Mouse (Mus musculus) intestine, embryonic 15.5 days (tissue): Measurements from ENCODE around the gene Gli1. TPM values are rescaled to one million over a fixed set of nuclear protein-coding genes. Genes with fewer than 3 reads are reported as not detected.

Experiments
- ATAC-seq: fragments of 200-750 bp; cut with Nextera tagmentation; 2 replicates; pipeline ENCODE4 v1.8.0; 2017; ENCODE audit warnings: moderate TSS enrichment, moderate library complexity
- H3K27ac ChIP-seq: fragments of 300-500 bp; sonication (generic); 2 replicates; pipeline ENCODE4 v1.5.1; 2015; ENCODE audit warnings: mild to moderate bottlenecking, inconsistent platforms
- H3K27me3 ChIP-seq: fragments of 300-500 bp; sonication (generic); replicated peaks from 2 replicates; pipeline ENCODE4 v1.6.1; 2015; ENCODE audit warnings: inconsistent platforms
- H3K36me3 ChIP-seq: fragments of 300-500 bp; sonication (generic); 2 replicates; pipeline ENCODE4 v1.6.1; 2015; ENCODE audit warnings: inconsistent platforms
- H3K4me1 ChIP-seq: fragments of 300-500 bp; sonication (generic); replicated peaks from 2 replicates; pipeline ENCODE4 v1.6.1; 2015; ENCODE audit warnings: inconsistent platforms
- H3K4me2 ChIP-seq: fragments of 300-500 bp; sonication (generic); replicated peaks from 2 replicates; pipeline ENCODE4 v1.6.1; 2015; ENCODE audit warnings: mild to moderate bottlenecking, inconsistent platforms
- H3K4me3 ChIP-seq: fragments of 300-500 bp; sonication (generic); replicated peaks from 2 replicates; pipeline ENCODE4 v1.5.1; 2015; ENCODE audit warnings: inconsistent platforms
- H3K9ac ChIP-seq: fragments of 300-500 bp; sonication (generic); 2 replicates; pipeline ENCODE4 v1.6.1; 2015; ENCODE audit warnings: inconsistent platforms
- H3K9me3 ChIP-seq: fragments of 300-500 bp; sonication (generic); 2 replicates; pipeline ENCODE4 v1.6.1; 2016; ENCODE audit warnings: inconsistent platforms
- WGBS: fragments of 180-500 bp; shearing (Covaris S2); methylation state at CpG from one replicate; pipeline ENCODE4 v1.1.7; 2015; 5-methylcytosine and 5-hydroxymethylcytosine counted together
- polyA plus RNA-seq: library from polyadenylated mRNA; unstranded; fragments of >200 nt; fragmentation: Nextera tagmentation; extraction: Ambion mirVana; gene quantifications from 2 replicates; pipeline ENCODE4 v1.2.1, GENCODE M21; 2015

Gene Gli1
- polyA plus RNA-seq, 1 experiment from 2014 or later = 7.5 TPM

DNA sequence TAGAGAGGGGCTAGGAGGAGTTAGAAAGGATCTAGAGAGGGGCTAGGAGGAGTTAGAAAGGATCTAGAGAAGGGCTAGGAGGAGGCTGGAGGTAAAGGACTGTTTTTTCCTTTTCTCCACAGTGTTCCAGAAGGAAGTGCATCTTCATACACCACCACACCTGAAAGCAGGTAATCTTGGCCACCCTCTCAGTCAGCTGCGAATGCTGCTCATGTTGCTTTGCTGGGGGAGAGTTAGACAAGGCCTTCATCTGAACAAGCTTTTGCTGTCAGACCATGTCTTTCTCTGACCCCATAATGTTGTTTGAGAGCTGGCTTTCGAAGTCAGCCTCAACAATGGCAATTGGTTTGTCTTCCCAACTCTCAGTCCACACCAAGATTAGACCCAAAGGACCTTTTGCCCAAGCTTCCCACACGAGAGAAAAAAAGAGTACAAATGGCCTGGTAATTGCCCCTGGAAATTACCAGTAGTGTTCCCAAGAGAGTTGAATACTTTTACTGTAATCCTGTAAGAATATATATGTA lies 48.1 kb downstream of the Gli1 start:
- H3K9me3 ChIP-seq = no peaks in the 10 kb centered on the region
- no peak for ATAC-seq
- 83% methylated on average over 3 of the region's 3 CpGs for WGBS
- no peak overlapping the region for H3K4me3 ChIP-seq
- H3K9ac ChIP-seq = no peak overlapping the region
- H3K4me2 ChIP-seq = no peak overlapping the region
- H3K27me3 ChIP-seq = no peaks in the 10 kb centered on the region
- peaks cover 46% of the 10 kb centered on the region for H3K36me3 ChIP-seq
- peaks cover 16% of the 10 kb centered on the region for H3K4me1 ChIP-seq
- H3K27ac ChIP-seq = no peak overlapping the region

DNA sequence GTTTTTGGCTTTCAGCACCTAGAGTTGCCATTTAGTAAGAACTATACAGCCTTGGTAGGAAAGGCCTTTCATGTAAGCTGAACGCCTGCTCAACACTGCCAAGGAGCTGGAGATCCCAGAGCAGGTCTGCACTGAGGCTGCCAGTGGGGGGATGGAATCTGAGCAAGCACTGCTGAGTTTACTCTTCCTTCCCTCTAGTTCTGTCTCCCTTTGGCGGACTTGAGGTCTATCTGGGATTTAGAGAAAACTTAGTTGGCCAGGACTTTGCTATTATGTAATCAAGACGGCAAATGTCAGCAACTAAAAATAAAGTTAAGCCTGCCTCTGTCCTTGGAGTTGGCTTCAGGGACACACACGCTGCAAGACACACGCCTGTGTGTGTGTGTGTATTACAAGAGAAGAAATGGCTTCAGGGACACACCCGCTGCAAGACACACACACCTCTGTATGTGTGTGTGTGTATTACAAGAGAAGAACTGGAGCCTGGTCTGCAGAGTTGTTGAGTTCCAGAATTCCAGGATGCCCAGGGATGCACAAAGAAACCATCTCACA lies 48.7 kb downstream of the Gli1 start:
- Histone ChIP-seq H3K36me3 (peaks cover 46% of the 10 kb centered on the region), H3K4me2 (peak overlapping the region; percentile 78)

GRCm38 (mm10) chr10:127291881-127292638 lies 49.7 kb downstream of the Gli1 start:
- Histone ChIP-seq H3K9me3 (no peaks in the 10 kb centered on the region), H3K36me3 (peaks cover 38% of the 10 kb centered on the region), H3K4me1 (peaks cover 23% of the 10 kb centered on the region), H3K4me2 (peak overlapping the region; percentile 78), H3K27ac (peak overlapping the region; percentile 92; the same call in 1 of the 2 replicates), H3K27me3 (no peaks in the 10 kb centered on the region), H3K4me3 (peak overlapping the region; percentile 69), H3K9ac (peak overlapping the region; percentile 69)
- 35% methylated on average over 5 of the region's 5 CpGs for WGBS
- ATAC-seq = no peak

More for the DNA sequence above, 48.7 kb downstream of the Gli1 start:
- Histone ChIP-seq H3K9ac (no peak overlapping the region), H3K27me3 (no peaks in the 10 kb centered on the region), H3K4me1 (peaks cover 16% of the 10 kb centered on the region), H3K27ac (no peak overlapping the region), H3K9me3 (no peaks in the 10 kb centered on the region), H3K4me3 (no peak overlapping the region)
- 83% methylated on average over 6 of the region's 6 CpGs for WGBS
- no peak for ATAC-seq

GRCm38 (mm10) chr10:127290930-127291880 lies 50.6 kb downstream of the Gli1 start:
- peaks cover 34% of the 10 kb centered on the region for H3K36me3 ChIP-seq
- ATAC-seq = peak; percentile 41
- peaks cover 32% of the 10 kb centered on the region for H3K4me1 ChIP-seq
- peak overlapping the region; percentile 92 for H3K27ac ChIP-seq
- 2% methylated on average over 19 of the region's 19 CpGs for WGBS
- no peaks in the 10 kb centered on the region for H3K9me3 ChIP-seq
- peak overlapping the region; percentile 69 for H3K9ac ChIP-seq
- no peaks in the 10 kb centered on the region for H3K27me3 ChIP-seq
- peak overlapping the region; percentile 78 for H3K4me2 ChIP-seq
- H3K4me3 ChIP-seq = peak overlapping the region; percentile 69

- WGBS = under 1% methylated on average over 45 of the region's 47 CpGs
- peak overlapping the region; percentile 78 for H3K4me2 ChIP-seq
- no peaks in the 10 kb centered on the region for H3K27me3 ChIP-seq
- peak overlapping the region; percentile 69 for H3K4me3 ChIP-seq
- H3K4me1 ChIP-seq = peaks cover 40% of the 10 kb centered on the region
- ATAC-seq = peak; percentile 89
- H3K27ac ChIP-seq = peak overlapping the region; percentile 99
- H3K9ac ChIP-seq = peak overlapping the region; percentile 69
- peaks cover 34% of the 10 kb centered on the region for H3K36me3 ChIP-seq
- no peaks in the 10 kb centered on the region for H3K9me3 ChIP-seq
Measured at GRCm38 (mm10) chr10:127290307-127290929, 51.4 kb downstream of the Gli1 start.

- no peaks in the 10 kb centered on the region for H3K9me3 ChIP-seq
- peak overlapping the region; percentile 99 for H3K27ac ChIP-seq
- peak overlapping the region; percentile 69 for H3K4me3 ChIP-seq
- H3K4me2 ChIP-seq = peak overlapping the region; percentile 78
- H3K9ac ChIP-seq = peak overlapping the region; percentile 74
- H3K36me3 ChIP-seq = peaks cover 34% of the 10 kb centered on the region
- H3K4me1 ChIP-seq = peaks cover 47% of the 10 kb centered on the region
- H3K27me3 ChIP-seq = no peaks in the 10 kb centered on the region
- ATAC-seq = peak; percentile 21
- WGBS = 2% methylated on average over 15 of the region's 15 CpGs
Measured at GRCm38 (mm10) chr10:127289573-127290191, 52.1 kb downstream of the Gli1 start.

DNA sequence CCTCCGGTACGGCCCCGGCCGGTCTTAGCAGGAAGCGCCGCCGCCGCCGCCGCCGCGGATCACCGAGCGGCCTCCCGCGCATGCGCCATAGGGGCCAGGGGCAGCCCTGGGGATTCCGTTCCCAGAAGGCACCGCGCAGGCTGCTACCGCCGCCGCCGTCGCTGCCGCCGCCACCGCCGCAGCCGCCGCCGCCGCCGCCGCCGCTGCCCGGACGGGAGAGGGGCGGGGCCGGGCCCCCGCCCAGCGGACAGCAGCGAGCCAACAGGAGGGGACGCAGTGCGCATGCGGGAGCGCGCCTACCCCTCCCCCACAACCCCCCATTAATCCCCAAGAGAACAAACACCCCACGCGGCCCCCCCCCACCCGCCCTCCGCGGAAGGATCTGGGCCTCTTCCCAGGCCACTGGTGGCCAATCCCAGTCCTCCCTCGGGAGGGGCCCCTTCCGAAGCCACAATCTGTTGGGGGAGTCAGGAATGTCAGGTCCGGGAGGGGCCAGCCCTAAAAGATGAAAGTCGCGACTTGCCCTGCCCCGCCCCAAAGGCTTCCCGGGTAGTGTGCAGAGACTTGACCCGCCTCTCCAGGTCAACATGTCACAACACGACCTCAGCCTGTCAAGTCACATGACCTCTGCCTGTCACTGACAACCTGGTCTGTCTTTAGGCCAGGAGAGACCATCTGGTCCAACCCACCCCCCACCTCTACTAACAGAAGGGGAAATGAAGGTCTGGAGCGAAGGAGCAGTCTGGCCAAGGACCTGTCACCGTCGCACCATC lies 52.8 kb downstream of the Gli1 start, which contains the start of gene Mbd6:
Gene Mbd6 (minus strand): TSS at position 219 of the 773 bp plus-strand sequence.
- Histone ChIP-seq H3K9me3 (no peaks in the 10 kb centered on the region), H3K27me3 (no peaks in the 10 kb centered on the region), H3K9ac (peak within 1 kb of the TSS; percentile 74), H3K27ac (peak within 1 kb of the TSS; percentile 99), H3K4me1 (peaks cover 51% of the 10 kb centered on the region), H3K36me3 (peaks cover 33% of the 10 kb centered on the region), H3K4me3 (peak within 1 kb of the TSS; percentile 69), H3K4me2 (peak within 1 kb of the TSS; percentile 78)
- 0% methylated on average over 47 of the region's 65 CpGs for WGBS
- peak; percentile 50 for ATAC-seq

GRCm38 (mm10) chr10:127288328-127288799 lies 53.4 kb downstream of the Gli1 start:
- H3K27me3 ChIP-seq = no peaks in the 10 kb centered on the region
- peaks cover 32% of the 10 kb centered on the region for H3K36me3 ChIP-seq
- H3K9ac ChIP-seq = peak overlapping the region; percentile 74
- H3K9me3 ChIP-seq = no peaks in the 10 kb centered on the region
- H3K4me1 ChIP-seq = peaks cover 55% of the 10 kb centered on the region
- peak; percentile 27 for ATAC-seq
- peak overlapping the region; percentile 78 for H3K4me2 ChIP-seq
- WGBS = 0% methylated on average over 22 of the region's 28 CpGs
- H3K27ac ChIP-seq = peak overlapping the region; percentile 99
- H3K4me3 ChIP-seq = peak overlapping the region; percentile 69

GRCm38 (mm10) chr10:127287936-127288293 lies 53.9 kb downstream of the Gli1 start:
- peaks cover 34% of the 10 kb centered on the region for H3K36me3 ChIP-seq
- peak overlapping the region; percentile 74 for H3K9ac ChIP-seq
- peak overlapping the region; percentile 78 for H3K4me2 ChIP-seq
- peak overlapping the region; percentile 99 for H3K27ac ChIP-seq
- no peak for ATAC-seq
- WGBS = 2% methylated on average over 3 of the region's 3 CpGs
- no peaks in the 10 kb centered on the region for H3K9me3 ChIP-seq
- peaks cover 54% of the 10 kb centered on the region for H3K4me1 ChIP-seq
- H3K27me3 ChIP-seq = no peaks in the 10 kb centered on the region
- H3K4me3 ChIP-seq = peak overlapping the region; percentile 69

DNA sequence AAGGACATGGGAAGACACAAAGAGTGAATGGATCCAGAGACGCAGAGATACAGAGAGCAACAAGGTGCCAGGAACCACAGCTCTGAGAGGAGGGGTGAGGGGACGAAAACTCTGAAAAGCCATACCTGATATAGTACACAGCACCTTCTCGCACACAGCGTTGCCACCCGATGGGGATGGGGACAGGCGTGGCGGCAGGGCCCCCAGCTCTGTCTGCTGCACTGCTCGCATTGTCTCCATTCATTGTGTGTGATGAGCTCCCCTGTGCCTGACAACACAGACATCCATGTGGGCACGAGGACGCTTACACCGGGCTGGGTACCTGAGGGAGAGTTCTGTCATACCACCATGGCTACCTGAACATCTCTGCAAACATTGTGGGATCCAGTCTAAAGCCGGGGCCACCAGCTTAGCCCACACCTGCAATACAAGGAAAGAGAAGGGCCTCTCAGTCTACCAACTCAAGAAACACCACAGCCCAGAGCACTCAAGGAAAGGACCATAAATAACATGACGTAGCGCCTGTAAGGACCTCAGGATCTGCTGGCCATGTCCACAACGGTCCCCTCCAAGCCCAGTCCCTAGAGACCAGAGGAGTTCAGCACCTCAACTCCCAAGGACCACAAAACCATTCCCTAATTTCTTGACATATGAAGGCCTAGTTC lies 54.4 kb downstream of the Gli1 start:
- H3K9me3 ChIP-seq = no peaks in the 10 kb centered on the region
- peak overlapping the region; percentile 74 for H3K9ac ChIP-seq
- H3K36me3 ChIP-seq = peaks cover 37% of the 10 kb centered on the region
- peaks cover 54% of the 10 kb centered on the region for H3K4me1 ChIP-seq
- 56% methylated on average over 15 of the region's 15 CpGs for WGBS
- H3K4me2 ChIP-seq = peak overlapping the region; percentile 78
- ATAC-seq = no peak
- H3K4me3 ChIP-seq = peak overlapping the region; percentile 69
- peak overlapping the region; percentile 99 for H3K27ac ChIP-seq
- no peaks in the 10 kb centered on the region for H3K27me3 ChIP-seq
